Mouse (Mus musculus) liver, embryonic 16.5 days (tissue): ENCODE results near the gene Tatdn2. TPM values are rescaled to one million over a fixed set of nuclear protein-coding genes. Genes with fewer than 3 reads are reported as not detected.
"Not testable (repeated sequence)": the region's sequence is repeated elsewhere in the genome, so short reads cannot be mapped to it uniquely, and the experiment has no call there.

Source experiments
- ATAC-seq: fragments of 200-750 bp; cut with Nextera tagmentation; 2 replicates; pipeline ENCODE4 v1.8.0; 2017; ENCODE audit warnings: low read depth, mild to moderate bottlenecking, moderate number of reproducible peaks, moderate library complexity
- H3K27ac ChIP-seq: fragments of 300-500 bp; sonication (generic); 2 replicates; pipeline ENCODE4 v1.5.1; 2014; ENCODE audit warnings: mild to moderate bottlenecking, low read length
- H3K27me3 ChIP-seq: fragments of 300-500 bp; sonication (generic); 2 replicates; pipeline ENCODE4 v1.6.1; 2014; ENCODE audit warnings: low read depth, low read length, mixed read lengths; ENCODE audit not compliant: control insufficient read depth, insufficient read depth
- H3K36me3 ChIP-seq: fragments of 300-500 bp; sonication (generic); 2 replicates; pipeline ENCODE4 v1.6.1; 2014; ENCODE audit warnings: mild to moderate bottlenecking; ENCODE audit not compliant: control insufficient read depth, insufficient read depth
- H3K4me1 ChIP-seq: fragments of 300-500 bp; sonication (generic); 2 replicates; pipeline ENCODE4 v1.6.1; 2014; ENCODE audit warnings: low read depth, low read length, mixed read lengths; ENCODE audit not compliant: control insufficient read depth
- H3K4me2 ChIP-seq: fragments of 300-500 bp; sonication (generic); 2 replicates; pipeline ENCODE4 v1.6.1; 2014; ENCODE audit warnings: low read depth, low read length, mixed read lengths
- H3K4me3 ChIP-seq: fragments of 300-500 bp; sonication (generic); 2 replicates; pipeline ENCODE4 v1.5.1; 2014; ENCODE audit warnings: low read depth, mild to moderate bottlenecking, low read length
- H3K9ac ChIP-seq: fragments of 300-500 bp; sonication (generic); 2 replicates; pipeline ENCODE4 v1.6.1; 2014; ENCODE audit warnings: low read depth, low read length
- H3K9me3 ChIP-seq: fragments of 300-500 bp; sonication (generic); replicated peaks from 2 replicates; pipeline ENCODE4 v1.6.1; 2016; ENCODE audit warnings: low read length; ENCODE audit not compliant: control insufficient read depth
- WGBS: fragments of 180-500 bp; shearing (Covaris S2); extraction: QIAGEN DNeasy Blood & Tissue Kit; methylation state at CpG from one replicate; pipeline ENCODE4 v1.1.7; 2014; ENCODE audit not compliant: insufficient replicate concordance; 5-methylcytosine and 5-hydroxymethylcytosine counted together
- polyA plus RNA-seq: library from polyadenylated mRNA; unstranded; fragments of >200 nt; fragmentation: Nextera tagmentation; extraction: Ambion mirVana; gene quantifications from 2 replicates; pipeline ENCODE4 v1.2.1, GENCODE M21; 2015

Tatdn2 gene
- polyA plus RNA-seq, 1 experiment from 2014 or later, result 0.40 TPM

GRCm38 (mm10) chr6:113692661-113693133, 4.2 kb upstream of the Tatdn2 start:
- H3K4me2 ChIP-seq, result peak overlapping the region; percentile 77
- H3K9ac ChIP-seq, result peak overlapping the region; percentile 56
- H3K27ac ChIP-seq, result peak overlapping the region; percentile 74
- H3K4me1 ChIP-seq, result peaks cover 68% of the 10 kb centered on the region
- 61% methylated on average over 5 of the region's 5 CpGs for WGBS
- H3K9me3 ChIP-seq, result no peaks in the 10 kb centered on the region
- H3K4me3 ChIP-seq, result peak overlapping the region; percentile 68
- no peaks in the 10 kb centered on the region for H3K27me3 ChIP-seq
- no peak for ATAC-seq
- H3K36me3 ChIP-seq, result peaks cover 12% of the 10 kb centered on the region

GRCm38 (mm10) chr6:113693377-113693776, 3.5 kb upstream of the Tatdn2 start:
- no peaks in the 10 kb centered on the region for H3K9me3 ChIP-seq
- peak overlapping the region; percentile 77 for H3K4me2 ChIP-seq
- peaks cover 71% of the 10 kb centered on the region for H3K4me1 ChIP-seq
- H3K36me3 ChIP-seq, result peaks cover 12% of the 10 kb centered on the region
- 0 out of 2 replicates have a peak overlapping the region, but pooled peaks have one; percentile 19 for H3K27ac ChIP-seq
- no peak for ATAC-seq
- H3K4me3 ChIP-seq, result 0 out of 2 replicates have a peak overlapping the region, but pooled peaks have one; percentile 4
- no peaks in the 10 kb centered on the region for H3K27me3 ChIP-seq
- 53% methylated on average over 5 of the region's 5 CpGs for WGBS
- H3K9ac ChIP-seq, result no peak overlapping the region

- H3K9me3 ChIP-seq, result no peaks in the 10 kb centered on the region
- H3K9ac ChIP-seq, result no peak overlapping the region; the same call in 1 of the 2 replicates
- H3K27ac ChIP-seq, result peak overlapping the region; percentile 98
- 18% methylated on average over 1 of the region's 1 CpGs for WGBS
- H3K27me3 ChIP-seq, result no peaks in the 10 kb centered on the region
- H3K4me1 ChIP-seq, result peaks cover 67% of the 10 kb centered on the region
- peak overlapping the region; percentile 79 for H3K4me2 ChIP-seq
- H3K36me3 ChIP-seq, result peaks cover 12% of the 10 kb centered on the region
- no peak for ATAC-seq
- H3K4me3 ChIP-seq, result no peak overlapping the region
Measured at GRCm38 (mm10) chr6:113695203-113695602, 1.6 kb upstream of the Tatdn2 start.

GRCm38 (mm10) chr6:113695766-113696355, 989 bp upstream of the Tatdn2 start:
- Histone ChIP-seq H3K27me3 (no peaks in the 10 kb centered on the region), H3K4me2 (peak overlapping the region; percentile 79), H3K9me3 (no peaks in the 10 kb centered on the region), H3K36me3 (peaks cover 15% of the 10 kb centered on the region), H3K4me1 (peaks cover 64% of the 10 kb centered on the region), H3K27ac (peak overlapping the region; percentile 98), H3K9ac (peak overlapping the region; percentile 54), H3K4me3 (peak overlapping the region; percentile 91)
- ATAC-seq, result no peak
- 30% methylated on average over 4 of the region's 4 CpGs for WGBS

- H3K9ac ChIP-seq, result peak overlapping the region; percentile 95
- peak overlapping the region; percentile 98 for H3K27ac ChIP-seq
- ATAC-seq, result no peak
- 0% methylated on average over 104 of the region's 113 CpGs for WGBS
- peak overlapping the region; percentile 96 for H3K4me2 ChIP-seq
- peak overlapping the region; percentile 91 for H3K4me3 ChIP-seq
- H3K4me1 ChIP-seq, result peaks cover 50% of the 10 kb centered on the region
- no peaks in the 10 kb centered on the region for H3K9me3 ChIP-seq
- H3K27me3 ChIP-seq, result no peaks in the 10 kb centered on the region
- peaks cover 23% of the 10 kb centered on the region for H3K36me3 ChIP-seq
Measured at GRCm38 (mm10) chr6:113697222-113698205, 664 bp downstream of the Tatdn2 start.

- Histone ChIP-seq H3K4me3 (no peak overlapping the region), H3K27me3 (no peaks in the 10 kb centered on the region), H3K9me3 (no peaks in the 10 kb centered on the region), H3K27ac (no peak overlapping the region), H3K9ac (no peak overlapping the region), H3K4me2 (no peak overlapping the region), H3K36me3 (peaks cover 86% of the 10 kb centered on the region), H3K4me1 (peaks cover 10% of the 10 kb centered on the region)
- no peak for ATAC-seq
- WGBS, result 87% methylated on average over 3 of the region's 3 CpGs
Measured at GRCm38 (mm10) chr6:113712718-113713117, 15.9 kb downstream of the Tatdn2 start.

DNA sequence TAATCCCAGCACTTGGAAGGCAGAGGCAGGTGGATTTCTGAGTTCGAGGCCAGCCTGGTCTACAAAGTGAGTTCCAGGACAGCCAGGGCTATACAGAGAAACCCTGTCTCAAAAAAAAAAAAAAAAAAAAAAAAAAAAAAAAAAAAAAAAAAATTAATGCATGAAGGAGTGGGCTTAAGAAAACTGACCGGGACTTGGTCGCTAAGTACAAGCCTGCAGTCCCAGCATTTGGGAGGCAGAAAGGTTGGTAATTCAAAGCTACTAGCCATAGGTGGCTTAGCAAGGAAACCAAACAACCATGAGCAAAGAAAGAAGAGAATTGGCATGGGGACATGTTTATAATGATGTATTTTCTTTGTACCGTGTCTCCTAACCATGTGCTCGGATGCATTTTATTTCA, 16.5 kb downstream of the Tatdn2 start:
- not testable (repeated sequence) for H3K27ac ChIP-seq, H3K4me2 ChIP-seq, H3K9me3 ChIP-seq, ATAC-seq, H3K9ac ChIP-seq, H3K4me3 ChIP-seq, H3K27me3 ChIP-seq
- 90% methylated on average over 5 of the region's 5 CpGs for WGBS
- H3K4me1 ChIP-seq, result peaks cover 10% of the 10 kb centered on the region
- H3K36me3 ChIP-seq, result peaks cover 79% of the 10 kb centered on the region

GRCm38 (mm10) chr6:113714276-113714675, 17.4 kb downstream of the Tatdn2 start:
- no peak for ATAC-seq
- Histone ChIP-seq H3K4me1 (peaks cover 10% of the 10 kb centered on the region), H3K36me3 (peaks cover 70% of the 10 kb centered on the region), H3K9me3 (no peaks in the 10 kb centered on the region), H3K9ac (no peak overlapping the region), H3K4me2 (no peak overlapping the region), H3K4me3 (no peak overlapping the region), H3K27me3 (no peaks in the 10 kb centered on the region), H3K27ac (no peak overlapping the region)
- 74% methylated on average over 2 of the region's 2 CpGs for WGBS
